Mouse (Mus musculus): ENCODE measurements around the gene Rara. TPM values are rescaled to one million over a fixed set of nuclear protein-coding genes. Genes with fewer than 3 reads are reported as not detected.
A peak's percentile ranks its signal among the peaks of the same experiment; 100 is the strongest.

The Rara gene
- polyA plus RNA-seq, 1 experiment, result 28.2 TPM

- TF ChIP-seq POLR2A (IDR thresholded peaks at IDR 0.05; ENCODE audit: low read depth, low read length), result no peak
- TF ChIP-seq CTCF (IDR thresholded peaks at IDR 0.05; ENCODE audit: borderline replicate concordance, insufficient read depth, low read length), result no peak
- Histone ChIP-seq H3K4me1 (ENCODE audit: control insufficient read depth, insufficient read depth, low read length) (peaks cover 12% of the 10 kb centered on the region), H3K4me3 (ENCODE audit: insufficient read depth, low read length) (no peak overlapping the region), H3K27ac (ENCODE audit: insufficient read depth, low read length) (no peak overlapping the region)
Measured at GRCm38 (mm10) chr11:98955707-98956235, 28.2 kb downstream of the Rara start.

GRCm38 (mm10) chr11:98956340-98956739 is 28.7 kb downstream of the Rara start:
- H3K27ac ChIP-seq (ENCODE audit: insufficient read depth, low read length), result no peak overlapping the region
- H3K4me3 ChIP-seq (ENCODE audit: insufficient read depth, low read length), result no peak overlapping the region
- TF ChIP-seq CTCF (IDR thresholded peaks at IDR 0.05; ENCODE audit: borderline replicate concordance, insufficient read depth, low read length) (no peak), POLR2A (IDR thresholded peaks at IDR 0.05; ENCODE audit: low read depth, low read length) (no peak)
- peaks cover 12% of the 10 kb centered on the region for H3K4me1 ChIP-seq (ENCODE audit: control insufficient read depth, insufficient read depth, low read length)

GRCm38 (mm10) chr11:98959437-98960312 is 32.1 kb downstream of the Rara start:
- TF ChIP-seq POLR2A (IDR thresholded peaks at IDR 0.05; ENCODE audit: low read depth, low read length) (peak; percentile 85), CTCF (IDR thresholded peaks at IDR 0.05; ENCODE audit: borderline replicate concordance, insufficient read depth, low read length) (no peak)
- Histone ChIP-seq H3K4me1 (ENCODE audit: control insufficient read depth, insufficient read depth, low read length) (peaks cover 6% of the 10 kb centered on the region), H3K4me3 (ENCODE audit: insufficient read depth, low read length) (peak overlapping the region; percentile 82), H3K27ac (ENCODE audit: insufficient read depth, low read length) (peak overlapping the region; percentile 66)

GRCm38 (mm10) chr11:98960313-98960906 is 32.8 kb downstream of the Rara start:
- peak overlapping the region; percentile 76 for H3K27ac ChIP-seq (ENCODE audit: insufficient read depth, low read length)

GRCm38 (mm10) chr11:98961051-98961592 is 33.5 kb downstream of the Rara start:
- Histone ChIP-seq H3K27ac (ENCODE audit: insufficient read depth, low read length) (peak overlapping the region; percentile 76), H3K4me1 (ENCODE audit: control insufficient read depth, insufficient read depth, low read length) (peaks cover 12% of the 10 kb centered on the region), H3K4me3 (ENCODE audit: insufficient read depth, low read length) (peak overlapping the region; percentile 82)
- no peak for TF ChIP-seq CTCF (IDR thresholded peaks at IDR 0.05; ENCODE audit: borderline replicate concordance, insufficient read depth, low read length)
- peak; percentile 60; the same call in 1 of the 2 replicates for TF ChIP-seq POLR2A (IDR thresholded peaks at IDR 0.05; ENCODE audit: low read depth, low read length)

More at GRCm38 (mm10) chr11:98960313-98960906, 32.8 kb downstream of the Rara start:
- peak overlapping the region; percentile 82 for H3K4me3 ChIP-seq (ENCODE audit: insufficient read depth, low read length)
- H3K4me1 ChIP-seq (ENCODE audit: control insufficient read depth, insufficient read depth, low read length), result peaks cover 7% of the 10 kb centered on the region
- TF ChIP-seq CTCF (IDR thresholded peaks at IDR 0.05; ENCODE audit: borderline replicate concordance, insufficient read depth, low read length), result no peak
- TF ChIP-seq POLR2A (IDR thresholded peaks at IDR 0.05; ENCODE audit: low read depth, low read length), result 0 out of 2 replicates have a peak, but pooled peaks have one; percentile 24

GRCm38 (mm10) chr11:98961766-98962165 is 34.1 kb downstream of the Rara start:
- H3K4me3 ChIP-seq (ENCODE audit: insufficient read depth, low read length), result peak overlapping the region; percentile 82
- H3K4me1 ChIP-seq (ENCODE audit: control insufficient read depth, insufficient read depth, low read length), result peaks cover 17% of the 10 kb centered on the region
- H3K27ac ChIP-seq (ENCODE audit: insufficient read depth, low read length), result peak overlapping the region; percentile 76
- TF ChIP-seq POLR2A (IDR thresholded peaks at IDR 0.05; ENCODE audit: low read depth, low read length), result no peak

GRCm38 (mm10) chr11:98962421-98963095 is 34.9 kb downstream of the Rara start:
- H3K4me3 ChIP-seq (ENCODE audit: insufficient read depth, low read length), result peak overlapping the region; percentile 82
- peak overlapping the region; percentile 76 for H3K27ac ChIP-seq (ENCODE audit: insufficient read depth, low read length)
- peaks cover 17% of the 10 kb centered on the region for H3K4me1 ChIP-seq (ENCODE audit: control insufficient read depth, insufficient read depth, low read length)
- TF ChIP-seq CTCF (IDR thresholded peaks at IDR 0.05; ENCODE audit: borderline replicate concordance, insufficient read depth, low read length) (no peak), POLR2A (IDR thresholded peaks at IDR 0.05; ENCODE audit: low read depth, low read length) (no peak)

- H3K4me1 ChIP-seq (ENCODE audit: control insufficient read depth, insufficient read depth, low read length), result peaks cover 23% of the 10 kb centered on the region
- TF ChIP-seq POLR2A (IDR thresholded peaks at IDR 0.05; ENCODE audit: low read depth, low read length) (no peak), CTCF (IDR thresholded peaks at IDR 0.05; ENCODE audit: borderline replicate concordance, insufficient read depth, low read length) (no peak)
- H3K27ac ChIP-seq (ENCODE audit: insufficient read depth, low read length), result peak overlapping the region; percentile 76
- H3K4me3 ChIP-seq (ENCODE audit: insufficient read depth, low read length), result peak overlapping the region; percentile 82
Measured at GRCm38 (mm10) chr11:98963191-98964021, 35.8 kb downstream of the Rara start.
